Mouse (Mus musculus): ENCODE measurements around the gene Fsip1.

The Fsip1 gene

DNA sequence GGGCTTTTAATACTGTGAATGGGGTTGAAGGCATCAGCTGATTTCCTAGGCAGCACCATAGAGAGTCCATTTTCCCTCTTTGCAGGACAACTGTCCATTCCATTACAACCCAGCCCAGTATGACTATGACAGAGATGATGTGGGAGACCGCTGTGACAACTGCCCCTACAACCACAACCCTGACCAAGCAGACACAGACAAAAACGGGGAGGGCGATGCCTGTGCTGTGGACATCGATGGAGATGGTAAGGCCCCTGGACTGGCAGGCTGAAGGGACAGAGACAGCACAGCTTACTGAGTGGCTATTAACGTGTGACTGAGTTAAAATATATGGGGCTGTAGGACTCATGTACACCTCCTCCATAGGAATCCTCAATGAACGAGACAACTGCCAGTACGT is 136.0 kb downstream of the Fsip1 start:
- DNase-seq = no peak

DNA sequence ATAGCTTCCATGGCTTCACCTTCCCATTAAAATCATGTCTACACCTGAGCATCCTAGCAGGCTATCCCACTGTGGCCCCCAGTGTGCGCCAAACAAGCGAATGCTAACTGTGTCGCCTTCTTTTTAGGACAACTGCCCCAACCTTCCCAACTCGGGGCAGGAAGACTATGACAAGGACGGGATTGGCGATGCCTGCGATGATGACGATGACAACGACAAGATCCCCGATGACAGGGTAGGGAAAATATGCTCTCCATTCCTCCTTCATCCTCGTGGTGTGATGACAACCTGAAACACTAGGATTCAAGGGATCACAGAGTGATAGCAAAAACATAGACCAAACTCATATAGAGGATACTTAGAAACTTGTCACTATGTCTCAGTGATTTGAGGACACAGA is 136.7 kb downstream of the Fsip1 start:
- DNase-seq = no peak

DNA sequence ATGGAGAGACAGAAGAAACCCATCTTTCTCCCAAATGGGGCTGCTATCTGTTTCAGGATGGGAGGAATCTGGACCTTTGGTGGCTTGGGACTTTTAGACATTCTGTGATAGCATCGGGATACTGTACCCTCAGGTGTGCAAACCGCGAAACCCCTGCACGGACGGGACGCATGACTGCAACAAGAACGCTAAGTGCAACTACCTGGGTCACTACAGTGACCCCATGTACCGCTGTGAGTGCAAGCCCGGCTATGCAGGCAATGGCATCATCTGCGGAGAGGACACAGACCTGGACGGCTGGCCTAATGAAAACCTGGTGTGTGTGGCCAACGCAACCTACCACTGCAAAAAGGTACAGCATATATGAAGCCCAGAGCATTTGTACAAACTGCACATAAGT is 137.1 kb downstream of the Fsip1 start:
- DNase-seq = no peak

DNA sequence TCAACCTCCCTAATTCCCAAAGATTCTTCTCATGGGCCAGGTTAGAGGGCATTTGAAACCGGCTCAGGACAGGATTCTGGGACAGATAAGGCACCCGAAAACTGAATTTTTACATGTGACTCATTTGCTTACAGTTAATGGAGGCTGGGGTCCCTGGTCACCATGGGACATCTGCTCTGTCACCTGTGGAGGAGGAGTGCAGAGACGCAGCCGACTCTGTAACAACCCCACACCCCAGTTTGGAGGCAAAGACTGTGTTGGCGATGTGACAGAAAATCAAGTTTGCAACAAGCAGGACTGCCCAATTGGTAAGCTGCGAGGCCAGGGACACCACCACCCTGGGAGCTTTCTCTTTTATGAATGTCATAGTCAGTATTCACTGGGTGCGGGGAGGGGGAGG is 138.3 kb downstream of the Fsip1 start:
- no peak for DNase-seq

DNA sequence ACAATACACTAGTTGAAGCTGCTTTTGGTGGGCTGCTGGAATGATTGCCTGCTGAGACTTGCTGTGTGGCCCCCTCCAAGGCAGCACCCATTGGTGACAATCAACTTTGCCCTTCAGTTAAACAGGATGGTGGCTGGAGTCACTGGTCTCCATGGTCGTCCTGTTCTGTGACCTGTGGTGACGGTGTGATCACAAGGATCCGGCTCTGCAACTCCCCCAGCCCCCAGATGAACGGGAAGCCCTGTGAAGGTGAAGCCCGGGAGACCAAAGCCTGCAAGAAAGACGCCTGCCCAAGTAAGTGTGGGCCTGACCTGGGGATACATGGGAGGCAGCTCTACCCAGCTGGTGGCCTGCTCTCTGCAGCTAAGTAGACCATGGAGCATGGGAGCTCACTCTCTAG is 138.7 kb downstream of the Fsip1 start:
- DNase-seq = no peak

DNA sequence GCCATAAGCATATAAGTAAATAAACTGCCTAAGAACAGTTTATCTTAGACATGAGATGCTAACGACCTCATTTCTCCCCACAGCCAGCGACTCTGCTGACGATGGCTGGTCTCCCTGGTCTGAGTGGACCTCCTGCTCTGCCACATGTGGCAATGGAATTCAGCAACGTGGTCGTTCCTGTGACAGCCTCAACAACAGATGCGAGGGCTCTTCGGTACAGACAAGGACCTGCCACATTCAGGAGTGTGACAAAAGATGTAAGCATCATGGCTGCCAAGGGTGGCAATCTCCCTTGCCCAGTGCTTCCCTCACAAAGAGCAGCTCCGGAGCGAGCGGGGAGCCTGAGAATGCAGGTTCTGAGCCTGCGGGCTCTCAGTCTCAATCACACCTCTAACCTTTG is 139.4 kb downstream of the Fsip1 start:
- DNase-seq = no peak

DNA sequence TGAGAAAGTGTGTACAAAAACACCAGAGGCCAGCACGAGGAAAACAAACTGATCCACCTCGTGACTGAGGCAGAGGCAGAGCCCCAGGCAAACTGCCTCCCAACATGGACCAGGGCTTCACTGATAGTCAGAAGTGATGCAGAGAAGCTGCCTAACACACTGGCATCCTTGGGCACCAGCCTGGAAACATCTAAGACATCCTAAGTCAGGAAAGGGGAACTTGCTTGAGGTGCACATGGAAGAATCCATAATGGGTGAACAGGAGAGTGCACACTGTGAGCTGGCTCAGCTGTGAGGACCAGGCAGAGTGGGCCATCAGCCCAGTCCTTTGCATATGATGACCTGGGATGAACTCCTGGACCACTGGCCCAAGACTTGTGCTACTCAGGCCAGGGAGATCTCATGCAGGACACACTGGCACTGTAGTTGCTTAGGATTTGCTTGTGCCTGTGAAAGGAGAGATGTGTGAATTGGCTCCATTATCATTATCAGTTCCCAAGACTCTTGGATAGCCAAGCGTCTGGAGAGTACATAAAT is 139.9 kb downstream of the Fsip1 start:
- no peak for DNase-seq

DNA sequence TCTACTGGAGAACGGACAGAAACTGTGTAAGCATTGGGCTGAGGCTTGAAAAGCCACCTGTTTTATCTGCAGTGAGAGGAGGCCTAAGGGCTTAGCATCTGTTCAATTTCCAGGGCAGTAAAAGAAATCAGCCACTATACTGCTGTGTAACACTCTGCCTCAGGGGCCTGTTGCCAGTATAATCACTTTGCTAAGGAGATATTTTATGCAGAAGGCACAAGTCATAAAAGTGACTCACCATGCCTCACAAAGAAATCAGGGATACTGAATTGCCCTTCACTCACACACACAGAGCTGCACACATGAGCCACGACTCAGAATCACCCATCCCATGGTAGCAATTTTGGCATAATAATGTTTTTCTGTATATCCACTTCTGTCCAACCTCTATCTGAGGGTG is 140.6 kb downstream of the Fsip1 start:
- no peak for DNase-seq

DNA sequence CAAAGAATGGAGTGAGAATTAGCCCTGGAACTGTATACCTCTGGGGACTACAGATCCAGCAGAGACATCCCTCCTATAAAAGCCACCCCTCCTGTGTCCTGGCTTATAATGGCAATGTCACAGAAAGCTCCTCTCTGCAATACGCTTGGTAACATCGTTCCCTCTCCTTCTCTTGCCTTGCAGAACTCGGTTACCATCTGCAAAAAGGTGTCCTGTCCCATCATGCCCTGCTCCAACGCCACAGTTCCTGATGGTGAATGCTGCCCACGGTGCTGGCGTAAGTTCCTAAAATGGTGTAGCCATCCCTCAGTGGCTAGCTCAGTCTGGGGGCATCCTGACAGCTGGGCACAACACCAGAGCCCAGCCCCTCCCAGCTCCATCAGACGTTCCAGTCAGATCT is 141.1 kb downstream of the Fsip1 start:
- DNase-seq = no peak

DNA sequence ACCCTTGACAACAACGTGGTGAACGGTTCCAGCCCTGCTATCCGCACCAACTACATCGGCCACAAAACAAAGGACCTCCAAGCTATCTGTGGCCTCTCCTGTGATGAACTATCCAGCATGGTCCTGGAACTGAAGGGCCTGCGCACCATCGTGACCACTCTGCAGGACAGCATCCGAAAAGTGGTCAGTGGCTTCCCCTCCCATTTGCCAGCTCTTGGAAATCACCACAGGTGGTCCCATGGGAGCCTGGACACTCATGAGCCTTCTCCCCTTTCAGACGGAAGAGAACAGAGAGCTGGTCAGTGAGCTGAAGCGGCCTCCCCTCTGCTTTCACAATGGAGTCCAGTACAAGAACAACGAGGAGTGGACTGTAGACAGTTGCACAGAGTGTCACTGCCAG is 142.1 kb downstream of the Fsip1 start:
- DNase-seq = no peak

DNA sequence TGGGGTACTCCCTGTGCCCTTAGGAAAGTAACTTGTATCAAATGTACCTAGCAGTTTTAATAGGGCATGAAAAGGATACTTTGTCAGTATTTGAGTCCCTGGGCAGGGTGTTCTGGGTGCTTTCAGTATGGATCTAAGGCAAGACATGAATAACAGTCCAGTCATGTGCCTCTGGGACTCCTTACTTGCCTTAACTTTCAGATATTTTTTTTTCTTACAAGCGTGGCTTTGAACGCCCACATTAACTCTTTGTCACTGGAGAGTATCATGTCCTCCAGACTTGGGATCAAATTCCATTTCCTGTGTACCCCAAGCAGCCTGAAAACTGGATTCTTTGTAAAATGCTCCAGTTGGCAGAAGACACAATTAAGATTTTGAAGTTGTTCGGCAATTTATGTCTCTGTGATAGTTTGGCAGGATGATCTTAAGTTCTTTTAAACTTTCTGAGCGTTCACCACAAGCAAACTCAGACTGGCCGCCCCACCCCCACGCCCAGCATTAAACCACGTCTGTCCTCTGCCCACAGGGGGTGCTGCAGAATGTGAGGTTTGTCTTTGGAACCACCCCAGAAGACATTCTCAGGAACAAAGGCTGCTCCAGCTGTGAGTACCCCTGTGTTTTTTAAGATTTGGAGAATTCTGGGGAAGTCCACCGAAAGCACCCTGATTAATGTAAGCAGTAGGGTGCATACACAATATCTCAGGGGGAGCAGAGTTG is 142.8 kb downstream of the Fsip1 start:
- DNase-seq = peak; percentile 82

DNA sequence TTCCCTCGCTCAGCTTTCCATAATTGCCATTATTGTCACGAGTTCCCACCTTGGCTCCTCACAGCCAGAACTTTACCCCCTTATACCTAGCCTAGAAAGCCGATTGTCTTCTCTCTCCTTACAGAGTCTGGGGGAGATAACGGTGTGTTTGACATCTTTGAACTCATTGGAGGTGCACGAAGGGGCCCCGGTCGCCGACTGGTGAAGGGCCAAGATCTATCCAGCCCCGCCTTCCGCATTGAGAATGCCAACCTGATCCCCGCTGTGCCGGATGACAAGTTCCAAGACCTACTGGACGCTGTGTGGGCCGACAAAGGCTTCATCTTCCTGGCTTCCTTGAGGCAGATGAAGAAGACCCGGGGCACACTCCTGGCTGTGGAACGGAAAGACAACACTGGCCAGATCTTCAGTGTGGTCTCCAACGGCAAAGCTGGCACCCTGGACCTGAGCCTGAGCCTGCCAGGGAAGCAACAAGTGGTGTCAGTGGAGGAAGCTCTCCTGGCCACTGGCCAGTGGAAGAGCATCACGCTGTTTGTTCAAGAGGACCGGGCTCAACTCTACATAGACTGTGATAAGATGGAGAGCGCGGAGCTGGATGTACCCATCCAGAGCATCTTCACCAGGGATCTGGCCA is 143.8 kb downstream of the Fsip1 start:
- DNase-seq = peak; percentile 47

DNA sequence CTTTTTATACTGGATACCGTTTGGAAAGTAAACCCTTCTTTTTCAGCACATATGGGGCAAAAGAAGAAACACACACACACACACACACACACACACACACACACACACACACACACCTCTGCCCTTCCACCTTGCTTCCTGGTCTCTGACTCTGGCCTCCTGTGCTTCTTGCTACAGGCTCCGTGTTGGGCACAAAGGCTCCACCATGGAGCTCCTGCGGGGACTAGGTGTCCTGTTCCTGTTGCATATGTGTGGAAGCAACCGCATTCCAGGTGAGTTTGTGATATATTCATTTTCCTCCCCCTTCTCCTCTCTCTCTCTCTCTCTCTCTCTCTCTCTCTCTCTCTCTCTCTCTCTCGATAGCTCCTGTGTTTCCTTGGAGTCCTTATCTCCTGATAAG is 144.3 kb downstream of the Fsip1 start:
- DNase-seq = peak; percentile 21

DNA sequence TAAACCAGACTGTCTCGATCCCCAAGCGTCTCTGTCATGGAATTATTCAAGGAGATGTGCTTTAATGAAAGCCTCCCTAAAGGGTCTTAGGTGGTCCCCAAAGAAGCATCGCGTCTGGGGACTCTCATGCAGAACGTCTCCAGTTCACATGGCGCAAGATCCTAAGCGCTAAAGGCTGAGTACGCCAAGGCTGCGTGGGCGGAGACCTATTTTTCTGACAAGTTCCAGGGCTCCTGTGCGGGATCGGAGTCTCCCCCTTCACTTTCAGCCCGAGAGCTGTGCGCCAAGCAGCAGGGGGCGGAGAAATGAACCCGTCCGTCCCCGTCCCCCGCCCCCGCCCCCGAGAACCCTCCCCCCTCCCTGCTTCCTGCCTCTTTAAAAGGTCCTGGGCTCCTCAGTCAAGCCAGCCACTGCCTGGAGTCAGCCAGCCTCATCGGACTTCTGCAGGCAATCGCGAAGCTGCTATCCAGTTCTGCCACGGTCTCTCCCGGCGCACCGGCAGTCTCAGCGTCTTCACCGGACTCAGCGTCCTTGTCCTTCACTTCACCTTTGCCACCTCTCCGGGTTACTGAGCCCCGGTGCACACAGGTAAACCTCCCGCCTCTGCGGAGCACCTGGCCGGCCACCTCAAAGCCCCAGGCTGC is 145.2 kb downstream of the Fsip1 start, which contains the start of gene Thbs1:
Gene Thbs1, plus strand, starts transcription at position 389 of the 644 bp plus-strand sequence.
- DNase-seq = peak; percentile 92

DNA sequence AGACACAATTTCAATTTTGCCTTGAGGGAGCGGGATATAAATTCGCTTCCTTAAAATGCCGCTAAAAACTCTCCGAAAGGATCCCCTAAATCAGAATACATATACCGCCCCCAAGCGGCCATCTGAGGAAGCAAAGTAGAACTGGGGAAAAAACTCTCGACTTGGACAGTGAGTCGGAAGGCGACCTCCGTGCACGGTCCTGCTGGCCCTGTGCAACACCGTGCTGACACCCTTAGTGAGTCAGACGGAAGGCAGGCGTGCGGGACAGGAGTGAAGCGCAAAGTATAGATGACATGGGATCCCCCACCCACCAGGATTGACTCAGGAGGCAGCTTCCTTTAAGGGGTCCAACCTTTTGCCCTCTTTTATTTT is 145.7 kb downstream of the Fsip1 start:
- DNase-seq = peak; percentile 94

DNA sequence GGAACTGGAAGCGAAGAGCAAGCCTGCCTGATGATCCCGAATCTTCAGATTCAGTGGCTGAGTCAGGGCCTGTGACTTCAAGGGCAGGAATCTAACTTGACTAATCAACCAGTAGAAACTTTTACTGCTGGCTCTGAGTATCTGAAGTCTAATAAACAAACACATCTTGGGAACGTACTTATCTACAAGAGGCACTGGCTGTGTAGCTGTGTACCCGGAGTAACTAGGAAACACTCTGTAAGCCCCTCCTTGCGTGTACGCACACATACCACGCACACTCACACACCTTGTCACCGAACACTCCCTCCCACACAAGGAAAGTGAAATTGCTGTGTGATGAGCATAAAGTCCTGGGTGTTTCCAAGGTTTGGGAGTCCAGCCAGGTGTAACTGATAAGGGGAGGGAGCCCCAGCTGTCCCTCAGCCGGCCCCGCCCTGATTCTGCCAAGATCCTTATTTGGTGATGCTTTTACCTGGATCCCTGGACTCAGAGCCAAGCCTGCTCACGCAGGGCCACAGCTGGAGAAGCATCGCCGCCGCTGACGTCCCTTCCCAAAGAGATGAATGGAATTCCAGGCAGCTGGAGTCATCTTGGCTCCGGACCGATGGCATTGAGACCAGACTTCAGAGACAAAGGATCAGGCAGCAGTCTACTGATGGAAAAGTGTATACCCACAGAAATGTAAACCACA is 146.4 kb downstream of the Fsip1 start:
- peak; percentile 67 for DNase-seq

DNA sequence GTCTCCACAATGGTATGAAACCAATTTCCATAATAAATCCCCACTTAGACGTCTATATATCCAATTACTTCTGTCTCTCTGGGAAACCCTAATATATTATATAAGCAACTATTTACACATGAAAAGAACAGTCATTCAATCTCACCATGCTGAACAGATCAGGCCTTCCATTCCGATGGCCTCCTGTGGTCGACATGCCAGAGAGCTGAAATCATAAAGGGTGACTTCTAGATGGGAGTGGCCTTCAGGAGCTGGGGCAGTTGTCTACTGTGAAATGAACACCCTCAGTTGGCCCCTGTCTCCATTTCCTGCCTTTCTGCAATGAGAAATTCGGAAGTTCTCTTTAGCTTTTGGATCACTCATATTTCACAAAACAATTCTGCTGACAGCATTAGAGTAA is 154.6 kb downstream of the Fsip1 start:
- DNase-seq = no peak

DNA sequence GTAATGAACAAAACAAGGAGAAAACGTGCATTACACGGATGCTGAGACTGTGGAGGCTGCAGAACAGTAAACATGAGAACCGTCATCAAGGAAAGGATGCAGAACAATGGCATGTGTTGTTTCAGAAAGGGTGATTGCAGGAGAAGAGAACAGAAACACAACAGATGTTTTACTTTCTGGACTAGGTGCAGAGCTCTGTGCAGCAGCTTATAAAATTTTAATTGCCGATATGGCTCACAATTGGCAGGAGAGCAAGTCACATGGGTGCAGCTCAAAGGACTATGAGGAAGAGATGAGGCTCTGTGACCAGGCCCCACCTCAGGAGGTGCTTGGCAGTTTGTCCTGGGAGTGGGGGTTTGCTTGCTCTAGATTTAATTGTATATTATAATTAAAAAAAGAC is 157.7 kb downstream of the Fsip1 start:
- DNase-seq = no peak

DNA sequence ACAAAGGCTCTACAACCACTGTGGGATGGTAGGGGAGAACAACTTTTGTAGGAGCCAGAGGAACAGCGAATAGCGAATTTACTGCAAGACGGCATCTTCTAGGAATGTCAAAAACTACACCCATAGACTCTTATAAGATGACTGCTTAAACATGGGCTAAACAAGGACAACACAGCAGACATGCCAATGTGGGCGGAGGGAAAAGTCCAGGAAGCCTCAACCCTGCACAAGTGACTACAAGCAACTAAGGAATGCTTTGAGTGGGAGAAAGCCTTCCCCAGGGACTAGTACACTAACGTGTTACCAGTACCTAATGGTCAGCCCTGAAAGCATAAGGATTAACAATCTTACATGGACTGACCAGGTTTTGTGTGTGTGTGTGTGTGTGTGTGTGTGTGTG is 165.5 kb downstream of the Fsip1 start:
- no peak for DNase-seq

DNA sequence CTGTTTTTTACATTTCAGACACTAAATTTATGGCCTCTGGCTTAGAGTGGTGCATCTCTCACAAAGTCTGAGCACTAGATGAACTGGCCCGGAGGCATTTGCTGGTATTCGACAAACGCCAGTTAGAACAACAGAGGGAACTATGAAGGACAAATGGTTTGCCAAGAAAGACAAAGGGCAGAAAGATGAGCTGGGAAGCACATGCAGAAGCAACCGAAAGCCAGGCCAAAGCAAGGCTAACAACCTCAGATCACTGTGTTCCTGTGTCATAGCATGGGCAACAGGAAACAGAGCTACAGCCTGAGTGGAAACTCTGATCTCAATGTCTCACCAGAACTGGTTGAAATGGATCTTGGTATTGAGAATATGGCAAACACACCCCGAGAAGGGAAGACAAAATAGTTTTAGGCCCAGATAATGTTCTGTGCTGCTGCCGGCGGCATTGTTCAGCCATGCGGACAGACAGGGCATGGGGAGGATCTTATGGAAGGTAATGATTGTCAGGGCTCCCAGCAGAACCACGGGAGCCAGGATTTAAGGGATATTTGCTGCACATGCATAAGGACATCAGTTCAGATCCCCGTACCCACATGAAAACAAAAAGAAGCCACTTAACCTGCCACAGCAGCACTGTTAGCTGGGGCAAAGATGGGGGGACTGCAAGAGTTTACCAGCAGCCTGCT is 169.6 kb downstream of the Fsip1 start:
- peak; percentile 11 for DNase-seq

DNA sequence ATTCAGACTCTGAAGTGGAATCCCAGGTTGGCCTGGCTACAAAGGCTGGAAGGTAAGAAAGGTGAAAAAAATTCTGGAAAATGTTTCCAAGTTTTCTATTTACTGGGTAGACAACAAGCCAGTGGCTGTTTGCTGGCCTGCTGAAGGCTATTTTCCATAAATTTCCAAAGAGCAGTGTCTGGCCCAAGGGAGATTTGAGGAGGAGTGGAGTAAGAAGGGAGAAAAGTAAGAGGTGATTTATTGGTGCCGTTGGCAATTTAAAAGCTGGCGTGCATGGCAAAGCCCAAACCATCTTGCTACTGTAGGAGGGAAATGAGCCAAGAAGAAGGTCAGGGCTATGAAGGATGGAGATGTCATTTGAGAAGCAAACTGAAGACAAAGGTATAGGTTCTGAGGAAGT is 171.1 kb downstream of the Fsip1 start:
- DNase-seq = no peak

DNA sequence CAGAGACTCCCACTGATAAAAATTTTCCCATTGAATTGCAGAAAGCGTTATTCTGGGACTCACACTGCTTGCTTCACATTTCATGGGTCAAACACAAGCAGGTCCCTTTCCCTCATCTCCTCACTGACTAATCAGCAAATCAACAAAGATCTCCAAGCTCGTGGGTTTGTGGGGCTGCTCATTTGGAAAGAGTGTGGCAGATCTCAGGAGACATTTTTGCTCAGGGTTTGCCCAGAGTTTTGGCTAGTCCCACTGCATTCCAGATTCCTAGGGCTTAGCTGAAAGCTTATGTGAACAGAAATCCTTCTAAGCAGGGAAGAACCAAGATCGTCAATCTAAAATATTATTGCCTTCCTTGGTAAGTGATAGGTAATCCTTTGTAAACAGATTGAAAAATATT is 172.1 kb downstream of the Fsip1 start:
- DNase-seq = no peak

DNA sequence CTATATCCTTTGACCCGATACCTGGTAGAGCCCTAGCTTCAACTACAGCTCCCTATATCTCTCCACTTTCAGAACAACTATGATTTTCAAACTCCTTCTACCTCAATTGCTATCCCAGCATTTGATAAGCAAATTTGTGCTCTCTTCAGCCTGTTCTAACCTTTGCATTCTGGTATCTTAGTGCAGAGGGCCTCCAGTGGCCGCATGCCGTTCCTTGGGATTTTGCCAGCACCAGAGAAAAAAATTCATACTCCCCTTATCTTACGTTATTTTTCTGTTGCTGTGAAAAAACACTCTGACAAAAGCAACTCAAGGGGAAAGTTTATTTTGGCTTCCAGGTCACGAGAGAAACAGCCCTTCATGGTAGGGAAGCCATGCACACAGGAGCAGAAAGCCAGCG is 173.1 kb downstream of the Fsip1 start:
- DNase-seq = peak; percentile 15
